Mouse (Mus musculus) thymus, adult 2 months (tissue): ENCODE measurements around the gene Nccrp1.

Experiments
- CTCF ChIP-seq: fragments of 200-500 bp; IDR thresholded peaks from 2 replicates; pipeline ENCODE4 v1.5.1; 2012; ENCODE audit warnings: mild to moderate bottlenecking, control low read depth, low read length, moderate library complexity, borderline replicate concordance; ENCODE audit not compliant: control insufficient read depth, poor library complexity, insufficient read depth; ENCODE audit errors: extremely low read depth
- POLR2A ChIP-seq: fragments of 200-500 bp; IDR thresholded peaks from 2 replicates; pipeline ENCODE4 v1.6.1; 2012; ENCODE audit warnings: mild to moderate bottlenecking, low read length, control low read depth, moderate library complexity; ENCODE audit not compliant: control insufficient read depth, poor library complexity, insufficient read depth; ENCODE audit errors: extremely low read depth

DNA sequence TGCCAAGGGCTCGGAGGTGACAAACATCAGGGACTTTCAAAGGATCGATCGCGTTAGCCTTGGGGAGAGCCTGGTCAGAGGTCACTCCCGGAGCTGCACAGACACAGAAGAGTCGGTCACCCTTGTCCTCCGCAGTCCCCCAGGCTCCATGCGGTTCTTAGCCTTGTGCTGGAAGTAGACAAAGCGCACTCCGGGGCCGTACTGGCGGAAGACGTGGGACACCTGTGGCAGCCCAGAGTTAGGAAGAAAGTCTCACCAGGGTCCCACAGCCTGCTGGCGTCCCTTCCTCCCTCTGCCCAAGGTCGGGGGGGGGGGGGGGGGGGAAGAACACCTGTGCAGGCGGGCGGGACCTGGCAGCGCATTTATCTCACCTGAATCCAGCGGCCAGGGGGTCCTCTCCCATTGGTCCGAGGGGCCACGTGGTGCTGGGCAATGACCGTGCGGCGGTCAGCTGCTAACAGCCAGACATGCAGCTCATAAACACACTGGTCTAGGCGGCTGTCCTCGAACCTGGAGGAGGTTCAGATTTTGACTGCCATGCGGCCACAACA, 2.9 kb downstream of the Nccrp1 start:
- TF ChIP-seq CTCF (no peak), POLR2A (no peak)
